Mouse (Mus musculus): ENCODE data around the gene Trim2. TPM values are rescaled to one million over a fixed set of nuclear protein-coding genes. Genes with fewer than 3 reads are reported as not detected.

Gene Trim2
- 10 to 100 TPM; 42.9 to 87.2 (median 60.4) TPM for total RNA-seq (2022)

DNA sequence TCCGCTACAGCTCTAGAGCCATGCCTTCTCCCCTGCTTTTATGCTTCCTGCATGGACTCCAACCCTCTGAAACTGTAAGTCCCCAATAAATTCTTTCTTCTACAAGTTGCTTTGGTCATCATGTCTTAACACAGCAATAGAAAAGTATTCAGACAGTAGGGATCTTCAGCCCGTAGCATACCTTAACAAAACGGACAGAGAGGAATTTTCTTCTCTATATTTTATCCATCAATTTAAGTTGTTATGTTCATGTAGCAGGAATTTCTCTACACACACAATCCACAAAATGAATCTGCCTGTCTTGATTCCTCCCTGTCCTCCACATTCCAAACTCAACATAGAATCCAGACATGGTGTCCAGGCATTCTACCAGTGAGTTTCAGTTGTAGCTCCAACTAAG lies at the start of gene Trim2:
Trim2 (minus strand) TSS at position 101 of the 400 bp plus-strand sequence.
- DNase-seq: no peak

DNA sequence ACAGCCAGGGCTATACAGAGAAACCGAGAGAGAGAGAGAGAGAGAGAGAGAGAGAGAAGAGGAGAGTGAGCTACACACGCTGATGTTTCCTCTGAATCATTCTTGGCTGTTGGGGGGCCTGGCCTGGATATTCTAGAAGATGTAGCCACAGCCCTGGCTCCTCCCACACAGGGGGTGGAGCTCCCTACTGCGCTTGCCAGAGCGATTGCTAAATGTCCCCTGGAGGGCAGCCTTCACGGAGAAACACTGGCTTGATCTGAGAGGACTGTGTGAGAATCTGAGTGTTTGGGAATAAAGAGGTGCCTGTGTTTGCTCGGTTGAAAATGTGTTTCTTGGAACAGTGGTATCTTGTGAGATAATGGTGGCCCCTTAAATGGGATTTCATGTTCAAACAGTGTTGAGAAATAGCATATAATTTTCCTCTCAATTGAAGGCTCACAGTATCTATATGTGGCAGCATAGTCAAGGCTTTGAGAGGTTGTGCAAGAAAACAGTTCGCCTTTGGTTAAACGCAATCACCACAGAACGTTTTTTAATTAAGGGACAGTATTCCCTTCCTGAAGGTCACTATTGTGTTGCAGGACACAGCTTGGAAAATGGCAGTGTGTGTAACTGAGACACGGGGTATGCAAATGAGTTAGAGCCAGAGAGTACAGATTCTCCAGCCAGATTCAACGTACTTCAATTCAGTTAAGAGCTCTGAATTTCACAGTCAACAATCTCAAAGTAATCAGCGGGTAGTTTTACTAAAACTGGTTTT lies 49.4 kb upstream of the Trim2 start:
- peak; percentile 82 for DNase-seq

DNA sequence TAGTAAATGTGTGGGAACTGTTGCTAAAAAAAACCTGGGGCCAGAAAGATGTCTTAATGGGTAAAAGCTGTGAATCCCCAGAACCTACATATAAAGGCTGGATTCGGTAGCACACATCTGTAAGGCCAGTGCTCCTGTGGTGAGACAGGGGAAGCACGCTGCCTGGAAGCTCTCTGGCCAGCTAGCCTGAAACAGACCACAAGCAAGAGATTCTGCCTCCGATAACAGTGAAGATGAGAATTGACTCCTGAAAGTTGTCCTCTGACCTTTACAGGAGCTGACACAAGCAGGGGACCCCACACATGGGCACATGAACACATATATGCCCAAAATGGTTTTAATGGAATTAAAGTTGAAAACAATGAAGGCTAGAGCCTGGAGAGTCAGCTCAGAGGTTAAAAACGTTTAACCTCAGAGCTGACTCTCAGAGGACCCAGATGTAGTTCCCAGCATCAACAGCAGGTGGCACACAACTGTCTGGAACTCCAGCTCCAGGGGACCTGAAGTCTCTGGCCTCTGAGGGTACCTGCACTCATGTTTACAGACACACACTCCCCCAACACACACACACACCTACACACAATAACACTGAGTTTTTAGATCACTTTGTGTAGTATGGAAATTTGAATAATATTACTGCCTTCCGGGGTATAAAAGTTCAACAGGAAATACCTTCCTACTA lies 45.8 kb upstream of the Trim2 start:
- DNase-seq: no peak

DNA sequence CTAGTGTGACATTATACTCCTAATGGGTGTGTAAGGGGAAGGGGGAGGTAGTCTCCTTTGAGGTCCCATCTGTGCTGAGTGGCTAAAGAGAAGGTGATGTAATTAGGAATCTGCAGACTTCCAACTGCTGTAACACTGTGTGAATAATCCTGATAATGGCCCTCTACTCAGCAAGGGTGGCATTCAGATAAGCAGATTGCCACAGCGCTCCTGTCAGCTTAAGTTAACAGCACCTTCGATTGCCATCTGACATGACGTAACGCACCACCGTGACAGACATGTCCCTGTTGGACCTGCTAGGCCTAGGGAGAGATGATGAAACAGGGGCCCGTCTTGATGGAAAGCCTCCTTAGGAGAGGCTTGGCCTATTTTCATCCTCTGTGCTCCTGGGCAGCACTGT lies 43.6 kb upstream of the Trim2 start:
- DNase-seq: no peak

DNA sequence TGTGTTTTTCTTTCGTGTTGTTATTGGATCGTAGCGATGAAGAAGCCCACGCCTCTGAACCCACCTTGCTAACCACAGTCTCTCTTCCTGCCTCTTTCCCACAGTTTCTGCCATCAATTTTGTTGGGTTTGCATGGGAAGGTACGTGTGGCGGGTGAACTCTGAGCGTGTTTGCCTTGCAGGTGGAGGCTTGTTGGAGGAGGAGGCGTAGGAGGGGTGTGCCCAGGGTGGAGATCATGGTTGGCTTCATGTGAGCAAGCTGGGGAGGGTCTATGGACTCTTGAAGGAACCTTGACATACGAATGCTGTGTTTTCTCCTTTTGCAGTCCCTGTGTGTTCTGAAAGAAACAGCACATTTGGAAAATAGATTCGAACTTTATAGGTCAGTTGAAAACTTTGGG lies 43.1 kb upstream of the Trim2 start:
- no peak for DNase-seq

DNA sequence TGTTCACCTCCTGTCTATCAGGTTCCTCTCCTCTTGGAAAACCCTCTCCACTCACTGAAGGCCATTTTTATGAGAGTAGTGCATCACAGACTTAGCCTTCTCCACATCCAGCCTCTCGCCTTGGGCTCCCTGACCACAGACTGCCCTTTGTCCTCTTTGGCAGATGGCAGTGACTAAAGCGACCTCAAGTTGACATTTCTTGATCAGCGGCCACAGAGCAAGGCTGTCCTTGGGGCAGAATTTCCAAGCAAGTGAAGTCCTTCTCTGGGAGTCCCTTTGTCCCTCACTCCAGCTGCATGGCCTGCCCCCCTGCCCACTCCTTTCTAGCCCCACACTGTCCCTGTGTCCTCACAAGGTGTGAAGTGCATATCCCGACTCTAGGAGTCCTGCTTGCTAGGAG lies 40.7 kb upstream of the Trim2 start:
- peak; percentile 79 for DNase-seq

DNA sequence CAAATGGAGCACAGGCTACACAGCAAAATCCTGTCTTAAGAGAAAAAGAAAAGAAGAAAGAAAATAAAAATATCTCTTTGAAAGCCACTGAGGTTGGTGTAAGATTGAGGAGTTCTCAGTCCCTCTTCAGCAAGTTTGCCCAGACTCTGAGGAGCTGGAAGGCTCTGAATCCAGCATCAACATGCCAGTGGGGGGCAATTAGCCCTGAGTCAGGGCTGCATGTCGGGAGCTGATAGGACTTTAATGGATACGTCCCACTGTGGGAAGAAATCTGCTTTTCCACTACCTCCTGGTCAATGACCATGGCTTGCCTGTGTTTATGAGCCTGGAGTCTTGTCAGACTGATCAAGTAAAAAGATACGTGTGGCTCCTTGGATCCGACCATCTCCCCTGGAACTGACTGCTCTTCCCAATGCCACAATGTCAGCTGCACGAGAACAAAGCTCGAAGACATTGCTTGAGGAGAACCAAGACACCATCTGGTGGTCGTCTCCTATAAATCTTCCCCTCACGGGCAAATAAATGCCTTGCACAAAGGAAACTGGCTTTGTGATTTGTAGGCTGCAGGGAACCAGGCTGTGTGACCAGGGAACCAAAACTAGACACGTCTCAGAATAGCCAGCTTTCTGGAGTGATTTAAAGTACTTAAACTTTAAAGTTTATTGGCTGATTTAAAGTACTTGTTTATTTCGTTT lies 39.9 kb upstream of the Trim2 start:
- no peak for DNase-seq

DNA sequence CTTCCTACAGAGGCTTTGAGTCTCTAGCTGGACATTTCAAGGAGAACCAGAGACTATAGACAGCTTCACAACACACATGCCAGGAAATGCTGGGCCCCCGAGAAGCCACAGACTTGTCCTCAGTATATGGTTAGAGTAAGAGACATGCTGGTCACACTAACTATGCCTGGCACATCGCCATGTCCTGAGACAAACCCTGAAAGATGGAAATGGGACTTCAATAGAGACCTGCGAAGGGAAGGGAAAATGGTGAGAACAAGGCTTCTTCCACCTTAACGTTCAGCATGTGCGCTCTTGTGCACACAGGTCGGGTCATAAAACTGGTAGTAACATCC lies 38.9 kb upstream of the Trim2 start:
- DNase-seq: no peak

DNA sequence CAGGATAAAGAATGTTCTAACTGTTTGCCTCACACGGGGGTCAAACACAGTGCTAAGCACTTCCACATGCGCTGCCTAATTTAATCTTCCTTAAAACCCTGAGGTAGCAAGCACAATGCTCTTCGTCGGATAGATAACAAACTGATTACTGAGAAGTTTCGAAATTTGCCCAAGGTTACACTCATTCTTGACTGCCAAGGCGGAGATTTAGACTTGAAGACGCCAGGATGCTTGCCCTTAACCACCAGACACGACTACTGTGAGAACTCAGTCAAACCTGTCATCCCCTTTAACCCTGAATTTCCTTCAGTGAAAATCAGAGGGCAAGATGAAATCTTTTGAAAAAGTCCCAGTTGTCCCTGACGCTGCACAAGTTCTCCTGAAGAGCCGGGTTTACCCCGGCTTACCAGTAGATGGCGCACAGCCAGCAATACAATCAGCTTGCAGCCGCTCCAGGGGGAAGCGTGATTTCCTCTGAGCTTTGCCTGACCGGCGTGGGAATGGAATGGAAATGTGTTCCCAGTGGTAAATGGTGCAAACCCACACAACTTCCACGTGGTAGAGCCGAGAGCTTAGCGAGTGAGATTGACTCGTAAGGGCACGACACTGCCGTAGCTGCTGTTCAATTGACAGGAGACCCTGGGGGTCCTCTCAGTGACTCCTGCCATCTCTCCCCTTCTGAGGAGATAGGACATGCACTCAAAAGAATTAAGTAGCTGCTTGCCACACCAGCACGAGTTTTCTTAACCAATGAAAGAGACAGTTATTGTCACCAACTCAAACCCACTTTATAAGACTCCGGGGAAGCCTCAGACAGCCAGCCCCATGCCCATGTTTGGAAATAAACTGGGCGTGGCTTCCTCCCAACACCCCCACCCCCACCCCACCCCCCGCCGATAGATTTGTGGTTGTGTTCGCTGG lies 38.3 kb upstream of the Trim2 start:
- peak; percentile 75 for DNase-seq

DNA sequence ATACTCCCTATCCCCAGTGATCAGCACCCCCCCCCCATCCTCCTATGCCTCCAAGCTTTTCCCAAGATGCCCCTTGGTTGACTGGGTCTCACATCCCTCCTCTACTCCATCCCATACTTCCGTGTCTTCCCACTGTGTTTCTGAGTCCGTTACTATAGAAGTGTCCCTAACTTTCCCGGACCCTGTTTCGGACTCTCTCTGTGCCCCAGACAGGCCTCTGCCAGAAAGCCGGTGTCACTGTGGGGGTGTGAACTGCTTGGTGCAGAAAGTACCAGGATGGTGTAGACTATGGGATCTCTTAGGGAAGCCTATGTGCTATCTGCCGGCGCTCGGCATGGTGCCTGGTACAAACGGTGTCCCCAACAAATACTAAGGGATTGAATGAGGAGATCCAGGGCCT lies 36.4 kb upstream of the Trim2 start:
- no peak for DNase-seq

DNA sequence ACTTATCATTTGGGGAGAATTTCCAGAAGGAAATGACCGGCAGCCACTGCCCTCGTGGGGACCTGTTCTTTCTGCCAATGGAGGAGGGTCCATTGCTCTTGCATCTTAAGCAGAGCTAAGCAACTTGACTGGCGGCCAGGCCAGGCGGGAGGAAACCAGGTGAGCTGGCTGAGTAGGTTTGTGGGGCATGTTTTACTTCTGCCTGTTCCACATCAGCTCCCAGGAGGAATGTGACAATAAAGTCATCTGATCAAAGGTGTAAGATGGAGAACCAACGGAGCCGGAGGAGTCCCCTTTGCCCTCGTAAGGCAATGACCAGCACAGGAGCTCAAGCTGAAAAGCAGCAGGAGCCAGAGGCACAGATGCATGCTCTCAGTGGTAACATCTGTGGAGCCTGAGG lies 35.1 kb upstream of the Trim2 start:
- DNase-seq: no peak

DNA sequence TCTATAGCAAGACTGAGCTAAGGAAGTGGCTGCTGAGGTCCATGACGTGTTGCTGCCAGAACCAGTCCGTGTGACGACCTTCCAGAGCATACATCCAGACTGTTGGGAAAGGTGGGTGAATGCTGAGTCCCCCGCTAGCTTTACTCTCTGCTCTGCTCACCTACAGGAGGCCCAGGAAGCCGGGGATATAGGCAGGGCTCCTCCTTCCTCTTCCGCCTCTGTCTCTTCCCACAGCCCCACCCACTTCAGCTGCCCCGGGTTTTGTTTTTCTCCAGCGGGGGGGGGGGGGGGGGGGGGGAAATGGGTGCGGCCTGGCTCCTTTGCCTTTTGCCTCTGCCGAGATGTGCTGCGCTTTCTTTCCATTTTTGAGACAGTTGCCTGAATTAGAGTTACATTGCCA lies 30.9 kb upstream of the Trim2 start:
- no peak for DNase-seq

DNA sequence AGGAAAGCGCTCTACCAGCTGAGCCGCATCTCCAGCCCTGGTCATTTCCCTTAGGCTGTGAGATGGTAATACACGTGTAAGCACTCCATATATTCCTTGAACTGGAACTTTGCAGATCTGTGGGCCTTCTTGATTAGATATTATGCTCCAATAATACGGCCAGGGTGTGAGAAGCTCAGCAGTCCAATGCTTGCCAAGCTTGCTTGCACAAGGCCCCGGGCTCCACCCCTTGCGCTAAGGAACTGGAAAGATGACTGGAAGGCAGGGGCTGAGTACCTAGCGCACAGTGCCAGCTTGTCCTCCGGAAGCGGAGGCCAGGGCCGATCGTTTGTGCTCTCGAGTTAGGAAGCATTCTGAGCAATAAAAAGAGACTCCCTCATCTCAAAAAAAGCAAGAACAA lies 29.7 kb upstream of the Trim2 start:
- no peak for DNase-seq

DNA sequence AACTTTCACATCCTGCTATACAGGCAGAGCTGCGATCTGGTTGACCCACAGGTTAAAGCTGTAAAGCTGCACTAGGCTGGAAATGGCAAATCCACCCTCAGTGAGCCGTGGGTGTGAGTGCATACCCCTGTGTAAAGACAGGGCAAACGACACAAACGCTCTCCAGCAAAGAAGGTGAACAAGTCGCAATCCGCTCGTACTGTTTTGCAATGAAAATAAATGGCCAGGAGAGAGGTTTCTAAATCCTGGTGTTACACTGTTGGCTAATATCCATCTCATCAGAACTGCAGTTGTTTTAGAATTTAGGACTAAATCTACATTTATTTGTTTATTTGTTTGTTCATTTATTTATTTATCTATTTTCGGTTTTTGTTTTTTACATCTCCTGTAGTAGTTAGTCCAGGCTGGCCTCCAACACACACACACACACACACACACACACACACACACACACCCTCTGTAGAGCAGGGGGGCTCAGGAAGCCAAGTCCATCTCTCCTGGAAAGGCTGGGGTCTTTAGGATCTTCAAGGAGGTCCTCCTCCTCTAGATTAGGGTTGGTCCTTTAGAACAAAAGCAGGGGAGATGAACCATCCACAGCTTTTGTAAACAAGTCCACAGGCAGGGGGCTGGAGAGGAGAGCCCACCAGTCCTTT lies 28.9 kb upstream of the Trim2 start:
- no peak for DNase-seq

DNA sequence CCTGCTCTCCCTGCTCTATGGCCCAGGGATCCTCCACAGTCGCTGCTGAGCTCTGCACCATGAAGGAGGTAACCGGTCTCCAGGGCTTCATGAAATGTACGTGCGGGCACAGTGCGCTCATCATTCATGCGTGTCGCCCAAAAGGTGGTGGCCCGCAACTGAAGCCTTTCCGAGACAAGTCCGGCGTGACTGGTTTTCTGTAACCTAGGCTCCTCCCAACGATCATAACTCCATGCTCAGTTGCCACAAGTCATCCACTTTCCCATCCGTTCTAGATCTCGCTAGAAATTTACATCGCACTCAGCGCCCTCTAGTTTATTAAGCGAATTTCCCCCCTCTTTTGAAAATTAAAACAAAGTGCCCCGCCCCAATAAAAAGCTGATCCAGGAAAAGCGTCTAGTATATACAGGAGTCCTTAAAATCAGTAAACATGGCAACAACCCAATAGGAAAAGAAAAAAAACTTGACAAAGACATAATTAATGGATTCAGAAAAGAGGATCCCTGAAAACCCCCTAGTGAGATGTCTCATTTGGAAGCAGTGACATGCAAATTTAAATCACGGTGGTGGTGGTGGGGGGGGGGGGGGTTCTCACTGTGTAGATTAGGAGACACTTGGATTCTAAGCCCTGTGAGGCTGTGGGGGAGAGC lies 28.2 kb upstream of the Trim2 start:
- no peak for DNase-seq

DNA sequence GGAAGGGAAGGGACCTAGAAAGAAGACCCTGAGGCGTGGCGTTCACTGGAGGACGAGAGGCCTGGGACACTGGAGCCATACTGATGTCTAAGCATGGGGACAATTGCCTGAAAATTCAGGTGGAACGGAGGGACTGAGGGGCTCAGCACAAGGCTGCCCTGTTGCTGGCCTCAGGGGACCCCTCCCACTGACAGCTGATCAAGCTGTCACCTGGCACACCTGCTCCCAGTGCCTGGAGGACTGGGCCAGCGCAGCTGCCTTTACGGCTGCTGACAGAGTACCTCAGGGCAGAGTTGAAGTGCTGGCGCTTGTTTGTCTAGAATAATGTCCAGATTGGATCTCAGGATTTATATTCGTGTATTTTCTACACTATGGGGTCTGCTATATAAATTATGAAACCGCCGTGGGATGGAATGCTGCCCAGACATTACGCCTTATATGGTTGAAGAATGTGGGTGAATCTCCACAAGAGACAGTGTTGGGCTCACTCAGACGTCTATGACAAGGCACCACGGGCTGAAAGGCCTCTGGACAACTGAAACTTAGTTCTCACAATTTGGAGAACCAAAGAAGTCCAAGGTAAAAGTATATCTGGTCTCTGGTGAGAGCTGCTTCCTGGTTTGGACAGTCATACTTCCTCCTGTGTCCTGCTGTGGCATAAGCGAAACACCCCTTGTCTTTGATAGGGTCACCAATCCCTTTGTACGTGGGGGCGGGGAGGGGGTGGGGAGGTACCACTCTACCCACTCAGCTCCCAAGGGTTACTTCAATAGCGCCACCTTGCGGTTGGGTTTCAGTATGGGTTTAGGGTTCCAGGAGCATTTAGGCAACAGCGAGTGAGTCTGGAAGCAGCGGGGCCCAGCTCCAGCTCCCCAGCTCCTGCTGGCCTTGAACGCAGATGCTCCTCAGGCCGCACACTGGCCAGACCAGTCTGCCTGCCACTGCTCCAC lies 27.0 kb upstream of the Trim2 start:
- DNase-seq: peak; percentile 72

DNA sequence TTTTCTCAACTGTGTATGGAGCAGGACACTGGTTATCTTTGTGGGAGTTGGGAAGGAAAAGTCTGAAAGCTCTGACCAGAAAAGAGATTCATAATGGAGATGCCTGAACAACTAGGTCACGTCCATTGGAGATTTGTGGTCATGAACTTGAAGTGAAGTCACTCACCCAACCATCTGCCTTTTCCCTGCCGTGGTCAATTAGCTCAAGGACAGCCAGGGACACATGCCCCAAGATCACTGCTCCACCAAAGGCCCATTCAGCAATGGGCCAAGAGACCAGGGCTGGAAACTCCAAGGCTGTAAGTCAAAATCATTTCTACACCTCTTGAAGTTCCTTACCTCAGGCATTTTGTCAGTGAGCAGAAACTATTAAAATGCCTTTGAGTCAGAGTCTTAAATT lies 23.5 kb upstream of the Trim2 start:
- DNase-seq: peak; percentile 61

DNA sequence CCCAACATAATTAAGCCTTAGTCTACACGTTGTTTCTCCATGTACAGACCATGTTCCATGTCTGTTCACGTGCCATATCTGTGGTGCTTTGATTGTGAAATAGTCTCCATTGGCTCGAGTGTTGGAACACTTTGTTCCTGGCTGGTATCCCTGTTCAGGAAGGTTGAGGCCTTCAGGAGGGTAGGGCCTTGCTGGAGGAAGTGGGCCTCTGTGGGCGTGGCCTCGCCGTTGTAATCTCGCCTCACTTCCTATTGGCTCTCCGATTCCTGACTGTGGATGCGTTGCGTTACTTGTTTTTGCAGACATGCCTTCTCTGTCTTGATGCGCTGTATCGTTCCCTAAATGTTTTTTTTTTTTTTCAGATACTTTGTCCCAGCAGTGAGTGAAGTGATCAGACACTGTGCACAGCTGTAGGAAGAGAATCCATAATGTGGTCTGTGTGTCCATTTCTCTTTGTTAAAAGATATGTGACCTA lies 18.3 kb upstream of the Trim2 start:
- no peak for DNase-seq

DNA sequence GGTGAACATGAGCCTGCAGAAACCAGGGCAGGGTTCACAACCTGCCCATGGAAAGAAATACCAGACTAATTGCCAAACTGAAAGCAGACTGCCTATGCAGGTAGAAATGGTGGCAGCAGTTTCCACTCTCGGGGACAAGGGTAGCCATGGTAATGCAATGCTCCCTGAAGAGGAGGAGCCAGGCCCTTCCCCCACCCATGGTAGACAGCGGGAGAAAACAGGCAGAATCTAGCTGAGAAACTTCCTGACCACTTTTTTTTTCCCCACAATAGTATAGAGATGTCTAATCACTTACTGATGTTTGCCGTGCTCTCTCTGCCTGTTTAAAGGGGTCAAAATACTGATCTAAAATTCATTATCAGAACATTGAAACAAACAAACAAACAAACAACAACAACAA lies 17.8 kb upstream of the Trim2 start:
- no peak for DNase-seq

DNA sequence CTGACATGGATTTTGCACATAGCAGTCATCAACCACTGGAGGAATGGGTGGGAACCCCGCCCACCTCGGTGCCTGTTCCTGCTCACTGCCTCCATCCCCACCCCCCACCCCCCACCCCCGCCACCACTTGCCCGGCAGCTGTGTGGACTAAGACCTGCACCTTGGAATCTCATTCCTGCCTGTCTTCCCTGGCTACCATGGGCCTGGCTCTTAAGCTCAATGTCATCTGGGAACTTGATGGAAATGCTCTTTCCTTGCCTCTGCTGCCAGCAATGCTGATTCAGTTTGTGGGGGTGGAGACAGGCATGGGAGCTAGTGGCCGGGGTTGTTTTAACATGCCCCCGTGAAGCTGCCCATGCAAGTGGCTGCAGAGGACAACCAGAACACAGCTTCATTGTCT lies 17.3 kb upstream of the Trim2 start:
- DNase-seq: no peak

Measured in adrenal gland, adult 8-10 months (tissue).